Comparison of ENCODE assay signal across 7 mouse cellular contexts in genomic region chr5:35582445-35583220, GRCm38 (mm10). TPM values are rescaled to one million over a fixed set of nuclear protein-coding genes. Genes with fewer than 3 reads are reported as not detected.
A peak's percentile ranks its signal among the peaks of the same experiment; 100 is the strongest.
DNase-seq lines count a peak whose midpoint lies in the region; ATAC-seq lines count a peak whose summit lies in the region.

Acox3 (plus strand) TSS chr5:35583040.

- peak within 1 kb of the TSS; percentile 76 for H3K4me3 ChIP-seq in intestine, embryonic 16.5 days (ENCODE audit: low read length)
- peak within 1 kb of the TSS; percentile 61 for H3K4me3 ChIP-seq in midbrain, embryonic 11.5 days (ENCODE audit: low read depth, low read length)

- peak within 1 kb of the TSS; percentile 73 for H3K9ac ChIP-seq in intestine, embryonic 16.5 days (ENCODE audit: low read depth, low read length)
- H3K9ac ChIP-seq in midbrain, embryonic 11.5 days (ENCODE audit: low read length), result peak within 1 kb of the TSS; percentile 72

- peak within 1 kb of the TSS; percentile 76 for H3K27ac ChIP-seq in intestine, embryonic 16.5 days (ENCODE audit: low read length)
- no peak within 1 kb of the TSS for H3K27ac ChIP-seq in midbrain, embryonic 11.5 days (ENCODE audit: low read depth, low read length)

- H3K9me3 ChIP-seq in intestine, embryonic 16.5 days (ENCODE audit: control insufficient read depth, low read length), result no peaks in the 10 kb centered on the region
- no peaks in the 10 kb centered on the region for H3K9me3 ChIP-seq in midbrain, embryonic 11.5 days (ENCODE audit: control insufficient read depth, low read length)

- H3K36me3 ChIP-seq in intestine, embryonic 16.5 days (ENCODE audit: control insufficient read depth, insufficient read depth, low read length), result no peaks in the 10 kb centered on the region
- no peaks in the 10 kb centered on the region for H3K36me3 ChIP-seq in midbrain, embryonic 11.5 days (ENCODE audit: control insufficient read depth, insufficient read depth, low read length)

- no peaks in the 10 kb centered on the region for H3K27me3 ChIP-seq in intestine, embryonic 16.5 days (replicated peaks; ENCODE audit: control insufficient read depth, insufficient read depth, low read length)
- no peaks in the 10 kb centered on the region for H3K27me3 ChIP-seq in midbrain, embryonic 11.5 days (ENCODE audit: control insufficient read depth, insufficient read depth, low read length)

- H3K4me2 ChIP-seq in intestine, embryonic 16.5 days (ENCODE audit: low read depth, low read length), result peak within 1 kb of the TSS; percentile 82
- H3K4me2 ChIP-seq in midbrain, embryonic 11.5 days, result peak within 1 kb of the TSS; percentile 79

- 1% methylated on average over 35 of the region's 35 CpGs for WGBS in intestine, embryonic 16.5 days
- under 1% methylated on average over 35 of the region's 35 CpGs for WGBS in midbrain, embryonic 11.5 days

- intact Hi-C loops in left cerebral cortex, postnatal 36 days (cut with DNase I), result loop anchor here (1.0 kb wide), 1 partner anchor 7 kb away; the partner anchor contains the start of gene Trmt44

- peak; percentile 92 for ATAC-seq in intestine, embryonic 16.5 days
- ATAC-seq in midbrain, embryonic 11.5 days (ENCODE audit: low FRiP score), result peak; percentile 96

- peak; percentile 97 for DNase-seq in adrenal gland, adult 2 months
- peak; percentile 91 for DNase-seq in embryo, embryonic 11.5 days (ENCODE audit: low read depth, low spot score)
- DNase-seq in gastrocnemius, postnatal 4 days (ENCODE audit: low spot score in 2 of 2), result peak; percentile 91 to 96
- peak; percentile 97 for DNase-seq in left cerebral cortex, postnatal 36 days (ENCODE audit: low spot score in 2 of 2)
- DNase-seq in midbrain, embryonic 11.5 days (ENCODE audit: low spot score, missing footprints), result peak; percentile 99
- peak; percentile 96 for DNase-seq in skeletal muscle tissue, adult 2 months (ENCODE audit: low read depth, low spot score)

- peaks cover 10% of the 10 kb centered on the region for H3K4me1 ChIP-seq in intestine, embryonic 16.5 days (ENCODE audit: control insufficient read depth, insufficient read depth, low read length)
- peaks cover 9% of the 10 kb centered on the region; the same call in 1 of the 2 replicates for H3K4me1 ChIP-seq in midbrain, embryonic 11.5 days (ENCODE audit: control insufficient read depth, insufficient read depth, low read length)

RNA-seq across cellular contexts. Expression of gene Acox3, which starts in this region (rescaled TPM):
- total RNA-seq in adrenal gland, adult 2 months (2021), result 10 to 100 TPM; 56.9 to 62.1 TPM
- polyA plus RNA-seq in adrenal gland, adult 2 months (2012; rRNA removed), result 58.2 and 60.7 TPM in 2 replicates
- total RNA-seq in gastrocnemius, postnatal 4 days (2021), result 10 to 100 TPM; 13.1 to 17.0 TPM
- polyA plus RNA-seq in intestine, embryonic 16.5 days (2015; fragmentation: Nextera tagmentation; extraction: Ambion mirVana), result 16.1 and 23.2 TPM in 2 replicates
- total RNA-seq in left cerebral cortex, postnatal 36 days (2021), result 10 to 100 TPM; 31.0 to 36.5 TPM
- polyA plus RNA-seq in midbrain, embryonic 11.5 days (2014; fragmentation: Nextera tagmentation; extraction: Ambion mirVana), result 14.6 and 14.9 TPM in 2 replicates
